Mouse (Mus musculus): ENCODE results near the gene B4galt3. TPM values are rescaled to one million over a fixed set of nuclear protein-coding genes. Genes with fewer than 3 reads are reported as not detected.

Gene B4galt3
- total and polyA plus RNA-seq, 3 experiments = 16.8 to 33.1 TPM; not detected in 1

DNA sequence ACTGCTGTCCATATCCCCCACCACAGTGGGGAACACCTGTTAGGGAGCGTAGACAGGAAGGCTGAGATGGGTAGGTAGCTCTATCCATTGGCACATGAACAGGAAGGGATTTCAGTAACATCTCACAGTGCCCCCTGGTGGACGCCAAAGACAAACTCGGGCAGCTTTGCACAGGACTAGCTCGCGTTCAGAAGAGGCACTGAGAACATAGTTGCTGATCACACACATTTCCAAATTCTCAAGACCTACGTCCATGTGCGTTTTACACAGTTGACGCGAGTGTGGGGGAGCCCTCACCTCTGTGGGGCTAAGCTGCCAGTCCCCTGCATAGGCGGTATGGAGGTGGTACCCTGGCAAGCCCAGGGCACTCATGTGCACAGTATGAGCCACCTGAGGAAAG lies 49.3 kb upstream of the B4galt3 start (continued):
- TF ChIP-seq POLR2AphosphoS5 (IDR thresholded peaks at IDR 0.05; ENCODE audit: borderline replicate concordance, low read depth, low read length) (no peak), MAX (IDR thresholded peaks at IDR 0.05; ENCODE audit: low read length) (no peak), MYC (IDR thresholded peaks at IDR 0.05; ENCODE audit: low read depth, low read length) (0 out of 2 replicates have a peak, but pooled peaks have one; percentile 51), ZMIZ1 (IDR thresholded peaks at IDR 0.05; ENCODE audit: low read depth, low read length) (no peak), SIN3A (IDR thresholded peaks at IDR 0.05; ENCODE audit: low read length) (no peak), TCF12 (IDR thresholded peaks at IDR 0.05; ENCODE audit: low read depth, low read length) (no peak), EP300 (IDR thresholded peaks at IDR 0.05; ENCODE audit: low read depth in 1 of 2, low read length in 2 of 2) (no peak)

DNA sequence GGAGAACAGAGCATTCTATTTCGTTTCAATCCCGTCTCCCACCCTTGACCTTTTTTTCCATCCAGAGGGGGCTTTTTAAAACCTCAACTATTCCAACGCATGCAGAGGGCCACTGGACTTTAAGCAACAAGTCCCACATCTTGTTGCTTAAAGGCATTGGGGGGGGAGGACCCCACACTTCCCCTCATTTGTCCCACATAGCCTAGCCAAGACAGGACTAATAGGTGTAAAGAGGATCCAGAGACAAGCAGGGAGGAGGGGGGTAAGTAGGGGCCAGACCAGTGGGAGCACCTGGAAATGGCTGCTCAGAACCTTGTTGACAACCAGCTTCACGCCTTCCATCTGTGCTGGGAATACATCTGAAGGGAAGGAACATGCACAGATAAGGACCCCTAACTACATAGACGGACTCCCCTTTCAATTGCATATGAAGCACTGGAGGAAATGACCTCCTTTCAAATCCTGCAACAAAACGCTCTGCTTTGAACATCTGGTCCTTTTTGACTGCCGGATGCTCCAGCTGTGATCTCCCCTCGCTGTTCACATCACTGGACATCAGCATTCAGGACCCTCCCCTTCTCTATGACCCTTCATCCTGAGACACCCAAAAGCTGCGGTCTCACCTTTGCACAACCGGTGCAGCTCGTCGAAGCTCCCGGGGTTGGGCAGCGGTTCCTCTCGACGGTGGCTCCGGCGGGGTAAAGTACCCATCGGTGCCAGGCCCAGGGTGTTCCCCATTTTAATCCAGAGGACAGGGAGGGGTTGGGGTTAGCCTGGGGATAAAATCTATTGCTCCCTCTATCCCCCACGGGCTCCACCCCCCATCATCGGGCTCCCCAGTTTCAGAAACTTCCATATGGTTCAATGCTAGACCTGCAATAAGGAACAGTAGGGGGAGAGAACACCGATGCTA lies 48.6 kb upstream of the B4galt3 start:
- peak overlapping the region; percentile 84 for H3K27ac ChIP-seq (ENCODE audit: control insufficient read depth, low read depth, low read length)

More for the DNA sequence above, 48.6 kb upstream of the B4galt3 start:
- H3K79me2 ChIP-seq (ENCODE audit: control insufficient read depth, insufficient read depth, low read length, poor library complexity) = peaks cover 2% of the 10 kb centered on the region; the same call in 1 of the 2 replicates
- DNase-seq (ENCODE audit: low read depth, low spot score) = peak; percentile 56
- peak overlapping the region; percentile 83 to 90 for H3K4me3 ChIP-seq (ENCODE audit: control insufficient read depth in 1 of 2, insufficient read depth in 1 of 2, low read depth in 2 of 2, low read length in 2 of 2)
- peak overlapping the region; percentile 88 for H3K9ac ChIP-seq (ENCODE audit: control insufficient read depth, low read depth, low read length, poor library complexity, severe bottlenecking)
- no peaks in the 10 kb centered on the region for H3K27me3 ChIP-seq (ENCODE audit: control insufficient read depth in 1 of 2, insufficient read depth in 2 of 2, low read length in 2 of 2)
- H3K9me3 ChIP-seq (replicated peaks; ENCODE audit: insufficient read depth, low read length) = no peaks in the 10 kb centered on the region
- peaks cover 0 to 9% of the 10 kb centered on the region in 2 experiments; a peak in 2 of 4 replicates for H3K36me3 ChIP-seq (ENCODE audit: control insufficient read depth in 1 of 2, insufficient read depth in 2 of 2, low read length in 2 of 2)
- peaks cover 0 to 18% of the 10 kb centered on the region in 2 experiments; a peak in 2 of 4 replicates for H3K4me1 ChIP-seq (ENCODE audit: control insufficient read depth in 1 of 2, insufficient read depth in 2 of 2, low read length in 2 of 2)
- no peak for TF ChIP-seq MEF2A (IDR thresholded peaks at IDR 0.05; ENCODE audit: extremely low read depth, insufficient replicate concordance, low read depth, low read length, poor library complexity, severe bottlenecking)
- TF ChIP-seq ELF1 (IDR thresholded peaks at IDR 0.05; ENCODE audit: low read depth, low read length) = no peak
- TF ChIP-seq GABPA (IDR thresholded peaks at IDR 0.05; ENCODE audit: low read depth, low read length) = no peak
- TF ChIP-seq ZNF384 (IDR thresholded peaks at IDR 0.05; ENCODE audit: low read depth, low read length) = no peak
- TF ChIP-seq SIN3A (IDR thresholded peaks at IDR 0.05; ENCODE audit: low read length) = no peak
- TF ChIP-seq ETS1 (IDR thresholded peaks at IDR 0.05; ENCODE audit: low read depth, low read length) = no peak
- TF ChIP-seq JUND (IDR thresholded peaks at IDR 0.05; ENCODE audit: low read depth, low read length) = no peak
- no peak for TF ChIP-seq MXI1 (IDR thresholded peaks at IDR 0.05; ENCODE audit: low read depth, low read length)
- no peak for TF ChIP-seq ZKSCAN1 (IDR thresholded peaks at IDR 0.05; ENCODE audit: low read depth, low read length)
- TF ChIP-seq EP300 (IDR thresholded peaks at IDR 0.05; ENCODE audit: low read depth in 1 of 2, low read length in 2 of 2) = no peak
- no peak for TF ChIP-seq POLR2AphosphoS5 (IDR thresholded peaks at IDR 0.05; ENCODE audit: borderline replicate concordance, low read depth, low read length)
- no peak for TF ChIP-seq BHLHE40 (IDR thresholded peaks at IDR 0.05; ENCODE audit: borderline replicate concordance, low read depth, low read length)
- TF ChIP-seq CHD2 (IDR thresholded peaks at IDR 0.05; ENCODE audit: low read length) = no peak
- TF ChIP-seq RAD21 (IDR thresholded peaks at IDR 0.05; ENCODE audit: low read depth, low read length) = no peak
- no peak for TF ChIP-seq GATA1 (IDR thresholded peaks at IDR 0.05; ENCODE audit: low read depth, low read length)
- TF ChIP-seq POLR2AphosphoS2 (IDR thresholded peaks at IDR 0.05; ENCODE audit: low read length) = no peak
- TF ChIP-seq POLR2A (IDR thresholded peaks at IDR 0.05; ENCODE audit: control insufficient read depth in 1 of 2, insufficient read depth in 1 of 2, low read depth in 1 of 2, low read length in 2 of 2, poor library complexity in 1 of 2) = no peak; a peak in 1 of 4 replicates
- TF ChIP-seq ZC3H11A (IDR thresholded peaks at IDR 0.05; ENCODE audit: low read depth, low read length) = no peak
- no peak for TF ChIP-seq CTCF (IDR thresholded peaks at IDR 0.05 in 2 of 3, conservative IDR thresholded peaks at IDR 0.05 in 1 of 3; ENCODE audit: control insufficient read depth in 1 of 3, insufficient read depth in 1 of 3, low read depth in 2 of 3, low read length in 3 of 3, poor library complexity in 1 of 3, severe bottlenecking in 1 of 3)
- TF ChIP-seq KAT2A (conservative IDR thresholded peaks at IDR 0.05; ENCODE audit: low read depth, low read length) = no peak
